Mouse (Mus musculus) urinary bladder, postnatal 4 days (tissue): ENCODE measurements around the gene Kcnk10.
"Not testable (repeated sequence)": the region's sequence is repeated elsewhere in the genome, so short reads cannot be mapped to it uniquely, and the experiment has no call there.

Source experiments
- DNase-seq, 2 experiments: peaks; one replicate each; pipeline ENCODE4 v3.0.0; 2021 to 2022; ENCODE audit warnings: low spot score in 2 of 2

Gene Kcnk10

DNA sequence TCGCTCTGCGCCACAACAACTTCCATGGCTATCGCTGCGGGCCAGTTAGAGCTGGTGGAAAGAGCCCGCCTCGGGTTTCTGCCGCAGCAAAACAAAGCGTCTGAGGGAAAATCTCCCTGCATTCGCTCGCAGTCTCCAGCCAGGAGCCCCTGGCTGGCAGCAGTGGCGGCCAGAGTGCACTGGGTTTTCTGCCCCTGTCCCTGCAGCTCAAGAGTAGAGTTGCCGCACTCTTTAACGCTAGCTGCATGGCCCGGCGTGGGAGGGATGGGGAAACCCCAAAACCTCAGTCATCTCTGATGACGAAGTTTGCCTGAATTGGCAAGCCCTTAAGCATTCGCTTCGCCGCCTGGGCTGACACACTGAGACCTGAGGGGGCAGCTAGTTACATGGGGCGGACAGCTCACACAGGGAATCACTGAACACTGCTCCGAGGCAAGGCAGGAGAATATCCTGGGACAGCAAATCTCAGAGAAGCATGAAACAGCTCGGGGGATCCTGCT lies at the start of gene Kcnk10:
Gene Kcnk10, minus strand, starts transcription at position 450 of the 500 bp plus-strand sequence.
- DNase-seq = no peak

DNA sequence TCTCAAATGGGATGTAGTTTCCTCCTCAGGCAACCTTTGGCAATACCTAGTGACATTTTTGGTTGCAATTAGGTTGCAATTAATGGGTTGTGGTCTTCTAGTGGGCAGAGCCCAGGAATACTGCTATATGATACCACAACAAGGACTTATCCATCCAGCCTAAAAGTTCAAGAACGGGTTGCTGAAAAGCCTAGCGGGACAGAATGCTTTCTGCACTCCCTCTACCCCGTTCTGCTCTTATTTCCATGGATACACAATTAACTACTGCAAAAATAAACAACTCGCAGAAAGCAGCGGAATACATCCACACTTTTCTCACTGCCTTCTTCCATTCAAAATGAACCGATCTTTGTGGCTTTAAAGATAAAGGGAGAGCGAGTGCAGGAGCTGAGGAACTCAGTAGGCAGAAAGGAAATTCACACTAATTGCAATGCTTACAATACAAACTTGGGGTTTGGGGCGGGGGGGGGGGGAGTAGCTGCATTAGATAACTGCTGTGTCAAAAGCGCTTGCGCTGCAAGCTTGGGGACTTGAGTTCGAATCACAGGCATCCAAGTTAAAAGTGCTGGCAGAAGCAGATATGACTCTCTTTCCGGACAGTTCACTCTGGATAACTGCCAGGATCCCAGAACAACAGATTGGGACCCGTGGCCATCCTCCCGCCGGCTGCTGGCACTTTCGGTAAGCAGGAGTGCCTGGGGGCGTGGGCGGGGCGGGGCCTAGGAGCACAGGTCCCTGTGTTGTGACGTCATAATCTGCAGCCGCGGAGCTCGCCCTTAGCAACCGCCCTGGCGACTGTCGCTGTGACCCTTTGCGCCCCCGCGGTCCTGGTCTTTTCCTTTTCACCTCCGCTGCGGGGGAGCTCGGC lies 49.5 kb upstream of the Kcnk10 start, which contains the start of gene Spata7:
Gene Spata7, plus strand, starts transcription at position 766 of the 868 bp plus-strand sequence.
- peak; percentile 76 to 81 for DNase-seq

DNA sequence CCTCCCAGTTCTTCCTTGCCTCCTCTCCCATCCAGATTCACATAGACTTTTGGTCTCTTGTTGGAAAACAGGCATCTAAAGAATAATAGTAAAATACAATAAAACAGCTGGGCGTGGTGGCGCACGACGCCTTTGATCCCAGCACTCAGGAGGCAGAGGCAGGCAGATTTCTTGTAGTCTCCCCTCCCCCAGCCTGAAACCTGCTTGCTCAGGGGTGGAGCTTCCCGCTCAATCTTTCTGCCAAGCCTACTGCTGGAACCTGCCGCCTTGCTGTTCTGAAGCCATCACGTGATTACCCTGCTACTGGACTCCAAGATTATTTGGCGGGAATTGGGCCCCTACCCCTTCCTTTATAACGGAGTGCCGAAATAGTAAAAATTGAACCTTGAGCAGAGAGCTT lies 45.2 kb upstream of the Kcnk10 start:
- not testable (repeated sequence) for DNase-seq

DNA sequence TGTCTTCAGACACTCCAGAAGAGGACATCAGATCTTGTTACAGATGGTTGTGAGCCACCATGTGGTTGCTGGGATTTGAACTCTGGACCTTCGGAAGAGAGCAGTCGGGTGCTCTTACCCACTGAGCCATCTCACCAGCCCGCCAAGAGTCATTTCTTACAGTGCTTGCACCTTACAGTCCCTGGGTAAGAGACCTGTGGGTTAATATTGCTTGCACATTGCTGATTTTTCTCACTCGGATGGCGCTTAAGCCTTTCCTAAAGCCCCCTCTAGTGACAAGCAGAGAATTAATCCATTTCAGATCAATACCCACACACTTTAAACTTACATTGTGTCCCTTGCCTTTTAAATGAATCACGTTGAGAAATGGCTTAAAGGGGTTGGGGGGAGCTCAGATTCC lies 42.8 kb upstream of the Kcnk10 start:
- DNase-seq = not testable (repeated sequence)

DNA sequence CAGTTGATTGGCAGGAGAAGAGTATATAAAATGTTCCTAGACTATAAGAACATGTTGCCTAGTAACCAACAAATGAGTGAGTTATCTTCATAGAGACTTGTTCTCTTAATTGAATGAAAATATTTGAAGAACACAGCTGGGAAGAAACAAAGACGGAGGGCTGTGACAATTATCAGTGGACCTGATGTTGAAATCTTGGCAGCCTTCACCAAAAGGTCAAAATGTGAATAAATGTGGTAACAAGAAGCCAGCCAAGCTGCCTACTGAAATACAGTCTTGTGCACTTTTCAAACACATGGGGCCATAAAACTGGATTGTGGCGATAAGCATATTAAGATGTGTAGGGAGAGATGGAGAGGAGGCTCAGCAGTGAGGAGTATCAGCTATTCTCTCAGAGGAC lies 41.4 kb upstream of the Kcnk10 start:
- DNase-seq = no peak

DNA sequence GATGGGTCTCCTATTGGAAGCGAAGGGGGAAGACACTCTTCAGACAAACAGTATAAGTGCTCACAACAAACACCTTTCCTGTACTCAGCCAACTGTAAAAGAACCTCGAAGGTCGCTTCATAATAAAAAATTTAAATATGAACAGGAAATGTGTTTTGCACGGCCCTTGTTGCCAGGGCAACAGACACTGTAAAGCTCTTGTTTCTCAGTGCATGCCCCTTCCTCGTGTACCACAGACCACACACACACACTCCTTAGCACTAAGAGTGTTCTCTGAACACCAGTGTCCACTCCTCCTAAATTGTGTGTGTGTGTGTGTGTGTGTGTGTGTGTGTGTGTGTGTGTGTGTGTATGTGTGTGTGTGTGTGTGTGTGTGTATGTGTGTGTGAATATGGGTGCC lies 37.6 kb upstream of the Kcnk10 start:
- no peak for DNase-seq

DNA sequence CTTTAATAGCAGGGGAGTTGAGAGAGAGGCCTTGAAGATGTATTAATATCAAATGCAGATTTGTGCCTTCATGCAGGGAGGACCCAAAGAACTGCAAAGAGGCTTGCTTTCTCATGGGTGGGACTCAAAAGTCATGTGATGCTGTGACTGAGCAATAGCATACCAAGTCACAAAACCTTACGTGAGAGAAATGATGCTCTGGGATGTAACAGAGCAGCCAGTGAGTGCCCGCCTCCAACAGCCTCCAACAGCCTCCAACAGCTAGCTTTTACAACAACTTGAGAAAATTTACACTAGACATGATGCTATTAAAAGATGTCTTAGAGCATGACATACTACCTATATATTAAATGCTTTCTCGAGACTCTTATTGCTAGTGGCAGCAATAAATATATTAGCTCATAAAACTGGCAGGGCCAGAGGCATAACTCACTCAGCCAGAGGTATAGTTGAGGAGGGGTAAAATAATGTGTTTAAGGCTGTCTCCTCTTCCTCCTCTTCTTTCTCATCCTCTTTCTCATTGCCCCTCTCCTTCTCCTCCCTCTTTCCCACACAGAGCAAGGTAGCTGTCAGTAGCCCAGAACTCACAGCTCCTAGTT lies 36.9 kb upstream of the Kcnk10 start:
- DNase-seq = no peak

DNA sequence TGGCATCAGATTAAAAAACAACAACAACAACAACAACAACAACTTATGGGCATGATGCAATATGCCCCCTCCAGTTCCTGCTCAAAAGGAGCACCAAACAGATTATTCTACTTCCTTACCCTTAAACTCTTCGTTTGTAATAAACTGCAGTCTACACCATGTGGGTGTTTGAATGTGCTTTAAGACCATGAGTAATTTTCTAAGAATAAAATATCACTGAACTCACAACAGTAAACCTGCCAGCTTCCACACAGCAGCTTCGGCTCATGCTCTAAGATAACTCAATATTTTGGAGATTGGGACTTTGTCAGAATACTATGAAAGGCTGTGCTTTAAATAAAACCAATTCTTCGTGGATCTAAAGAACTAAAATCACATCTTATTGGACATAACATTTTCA lies 32.2 kb upstream of the Kcnk10 start:
- DNase-seq = no peak

DNA sequence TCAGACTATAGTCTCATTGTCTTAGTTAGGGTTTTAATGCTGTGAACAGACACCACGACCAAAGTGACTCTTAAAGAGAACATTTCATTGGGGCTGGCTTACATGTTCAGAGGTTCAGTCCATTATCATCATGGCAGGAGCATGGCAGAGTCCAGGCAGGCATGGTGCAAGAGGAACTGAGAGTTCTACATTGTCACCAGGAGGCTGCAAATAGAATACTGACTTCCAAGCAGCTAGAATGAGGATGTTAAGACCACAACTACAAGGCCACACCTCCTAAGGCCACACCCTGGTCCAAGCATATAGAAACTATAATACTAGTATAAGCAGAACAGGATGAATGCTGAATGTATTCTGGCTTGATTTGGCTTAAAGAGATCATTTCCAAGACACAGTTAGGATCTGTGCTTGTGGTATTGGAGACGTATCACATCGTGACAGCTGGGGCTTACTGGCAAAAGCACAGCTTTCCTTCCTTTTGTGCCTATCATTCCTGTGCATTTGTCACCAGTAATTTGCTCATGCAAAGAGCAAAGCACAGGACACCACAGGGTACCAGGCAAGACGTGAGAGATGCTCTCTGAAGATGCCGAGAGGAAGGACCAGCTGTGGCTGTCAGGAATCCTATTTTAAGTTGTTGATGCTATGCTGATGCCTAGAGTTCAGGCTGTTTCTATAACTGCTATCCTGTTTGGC lies 28.6 kb upstream of the Kcnk10 start:
- no peak for DNase-seq

DNA sequence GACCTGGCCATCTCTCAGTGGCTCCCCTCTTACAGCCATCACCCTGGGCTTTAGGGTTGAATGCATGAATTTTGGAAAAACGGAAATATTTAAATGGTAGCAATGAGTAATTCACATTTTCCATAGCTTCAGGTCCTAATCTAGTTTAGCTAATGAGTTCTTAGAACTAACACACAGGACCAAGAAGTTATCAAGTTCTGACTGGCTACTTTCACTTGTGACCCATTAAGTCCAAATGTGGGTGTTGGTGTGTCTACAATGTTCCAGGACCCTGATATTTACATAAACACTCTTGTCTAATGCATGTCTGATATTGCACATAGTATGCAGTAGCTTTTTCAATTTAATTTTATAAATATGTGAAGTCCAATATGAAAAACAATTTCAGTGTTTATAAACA lies 27.2 kb upstream of the Kcnk10 start:
- DNase-seq = no peak

DNA sequence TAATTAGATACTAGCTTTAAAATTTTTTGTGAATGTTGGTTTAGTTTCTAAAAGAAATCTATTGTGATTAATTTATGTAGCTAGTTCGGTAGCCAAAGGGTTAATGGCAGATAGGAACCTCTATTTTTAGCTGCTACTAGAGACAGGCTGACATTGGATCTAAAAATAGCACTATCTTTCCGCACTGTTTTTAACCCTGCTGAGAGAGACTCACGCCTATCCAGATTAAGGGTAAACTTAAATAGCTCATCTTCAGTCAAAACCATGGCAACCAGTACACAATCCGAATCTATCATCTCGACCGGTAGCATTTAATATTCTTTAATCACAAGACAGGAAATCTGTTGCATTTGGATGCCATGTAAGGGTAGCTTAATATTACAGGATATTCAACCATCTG lies 24.0 kb upstream of the Kcnk10 start:
- no peak for DNase-seq

DNA sequence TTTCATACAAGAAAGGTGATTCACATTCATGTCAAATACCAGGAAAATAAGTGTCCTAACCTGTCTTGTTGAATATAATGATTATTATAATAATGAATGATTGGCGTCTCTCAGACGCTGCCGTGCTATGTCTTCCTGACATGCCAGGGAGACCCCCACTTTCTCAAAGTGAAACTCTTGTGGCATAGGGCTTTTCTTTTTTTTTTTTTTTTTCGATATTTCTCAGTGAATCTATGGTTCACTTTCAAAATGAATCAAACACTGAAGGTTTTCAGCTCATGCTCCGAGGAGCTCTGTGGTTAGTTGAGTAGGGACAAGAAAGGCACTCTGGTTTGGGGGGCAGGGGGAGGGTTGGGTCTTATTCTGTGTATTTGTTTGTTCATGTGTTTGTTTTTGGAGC lies 22.8 kb upstream of the Kcnk10 start:
- no peak for DNase-seq

DNA sequence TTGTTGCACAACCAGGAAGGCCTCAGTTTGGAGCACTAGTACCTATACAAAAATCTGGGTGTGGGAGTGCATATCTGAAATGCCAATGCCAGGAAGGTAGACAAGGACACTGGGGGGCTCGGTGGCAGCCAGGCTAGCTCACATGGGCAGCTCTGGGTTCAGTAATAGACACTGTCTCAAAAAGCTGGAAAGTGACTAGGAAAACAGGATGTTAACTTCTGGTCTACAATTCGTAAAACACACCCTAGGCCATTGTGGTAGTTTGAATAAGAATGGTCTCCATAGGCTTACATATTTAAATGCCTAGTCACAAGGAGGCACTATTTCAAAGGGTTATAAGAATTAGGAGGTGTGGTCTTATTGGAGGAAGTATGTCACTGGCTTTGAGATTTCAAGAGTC lies 12.9 kb upstream of the Kcnk10 start:
- no peak for DNase-seq

DNA sequence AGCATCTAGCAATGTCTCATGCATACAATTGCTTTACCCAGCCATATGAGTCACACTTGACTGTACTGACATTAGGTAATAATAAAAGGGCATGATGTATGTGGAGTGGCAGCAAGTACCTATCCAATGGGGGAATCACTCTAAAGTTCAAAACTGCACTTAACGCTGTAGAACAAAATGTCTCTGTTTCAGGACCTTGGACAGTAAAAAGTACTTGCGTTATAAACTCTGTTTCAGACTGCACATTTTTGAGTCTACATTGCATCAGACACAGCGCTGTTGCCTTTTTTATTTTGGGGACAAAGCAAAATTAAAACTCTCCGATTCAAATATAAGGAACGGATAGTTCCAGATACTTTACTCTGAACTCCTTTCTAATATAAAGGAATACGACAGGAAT lies 10.5 kb upstream of the Kcnk10 start:
- no peak for DNase-seq

DNA sequence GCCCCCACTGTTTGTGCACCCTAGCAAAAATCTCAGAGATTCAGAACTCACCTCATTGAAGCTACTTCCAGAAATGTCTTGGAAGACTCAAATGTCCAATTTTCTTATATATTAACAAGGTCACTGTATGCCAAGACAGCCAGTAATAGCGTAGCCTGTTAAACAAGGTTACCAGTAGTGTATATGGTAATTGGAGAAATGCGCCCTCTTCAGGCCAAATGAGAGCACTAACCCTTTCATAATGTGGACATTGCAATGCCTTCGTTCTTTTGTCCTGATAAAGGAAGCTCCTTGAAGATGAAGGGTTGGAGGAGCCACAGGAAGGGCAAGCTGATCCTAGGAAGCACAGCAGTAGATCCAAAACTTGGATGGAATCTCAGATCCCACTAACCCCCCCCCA lies 7.2 kb upstream of the Kcnk10 start:
- no peak for DNase-seq

DNA sequence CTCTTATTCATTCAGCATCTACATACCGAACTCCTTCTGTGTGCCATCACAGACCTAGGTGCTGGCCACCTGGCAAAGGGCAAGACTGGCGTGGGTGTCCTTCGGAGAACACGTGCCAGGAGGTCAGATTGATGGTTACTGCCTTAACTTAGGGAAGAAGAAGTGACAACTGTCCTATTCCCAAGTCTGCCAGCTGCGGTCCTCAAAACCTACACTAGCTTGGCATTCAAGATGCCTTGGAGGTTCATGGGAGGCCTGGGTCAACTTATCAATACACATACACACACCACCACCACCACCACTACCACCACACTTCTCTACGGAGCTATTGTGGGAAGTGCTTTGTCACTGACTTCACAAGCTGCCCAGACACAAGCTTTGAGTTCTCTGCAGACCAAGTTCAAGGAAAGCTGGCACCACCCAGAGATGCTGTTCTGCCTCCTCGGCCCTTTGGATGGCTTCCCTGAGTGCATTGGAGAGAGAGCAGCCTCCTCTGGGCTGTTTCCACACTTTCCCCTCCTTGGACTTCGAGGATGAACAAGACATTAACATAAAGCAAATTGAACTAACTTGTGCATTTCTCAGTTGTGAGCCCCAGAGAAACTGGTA lies 2.1 kb downstream of the Kcnk10 start:
- no peak for DNase-seq

DNA sequence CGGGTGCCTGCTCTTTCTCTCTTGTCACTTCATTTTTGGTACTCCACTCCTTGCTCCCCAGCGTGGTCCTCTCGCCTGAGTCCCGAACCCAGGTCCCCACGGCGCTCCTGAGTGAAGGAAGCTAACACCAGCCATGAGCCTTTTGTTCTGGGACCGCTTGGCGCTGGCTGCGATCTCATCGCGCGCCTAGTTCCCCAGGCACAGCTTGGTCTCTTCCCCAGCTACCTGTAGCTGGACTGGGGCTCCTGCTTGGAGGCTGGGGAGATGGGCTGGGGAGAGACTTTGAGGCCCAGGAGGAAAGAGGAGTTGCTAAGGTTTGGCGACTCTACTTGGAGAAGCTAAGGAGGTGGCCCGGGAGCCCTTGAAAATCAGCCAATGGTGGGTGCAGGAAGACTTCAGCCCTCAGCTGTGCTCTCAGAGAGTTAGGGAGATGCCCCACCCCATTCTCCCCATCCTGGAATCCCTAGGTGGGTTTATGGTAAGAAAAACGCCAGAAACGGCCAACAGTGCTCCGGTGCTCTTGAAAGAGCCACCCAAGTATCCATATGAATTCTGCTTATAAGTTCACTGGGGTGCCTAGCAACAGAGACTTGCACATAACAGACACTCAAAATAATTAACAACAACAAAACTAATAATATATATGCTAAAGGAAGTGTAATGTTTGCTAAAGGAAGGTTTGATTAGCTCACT lies 2.8 kb downstream of the Kcnk10 start:
- no peak for DNase-seq

DNA sequence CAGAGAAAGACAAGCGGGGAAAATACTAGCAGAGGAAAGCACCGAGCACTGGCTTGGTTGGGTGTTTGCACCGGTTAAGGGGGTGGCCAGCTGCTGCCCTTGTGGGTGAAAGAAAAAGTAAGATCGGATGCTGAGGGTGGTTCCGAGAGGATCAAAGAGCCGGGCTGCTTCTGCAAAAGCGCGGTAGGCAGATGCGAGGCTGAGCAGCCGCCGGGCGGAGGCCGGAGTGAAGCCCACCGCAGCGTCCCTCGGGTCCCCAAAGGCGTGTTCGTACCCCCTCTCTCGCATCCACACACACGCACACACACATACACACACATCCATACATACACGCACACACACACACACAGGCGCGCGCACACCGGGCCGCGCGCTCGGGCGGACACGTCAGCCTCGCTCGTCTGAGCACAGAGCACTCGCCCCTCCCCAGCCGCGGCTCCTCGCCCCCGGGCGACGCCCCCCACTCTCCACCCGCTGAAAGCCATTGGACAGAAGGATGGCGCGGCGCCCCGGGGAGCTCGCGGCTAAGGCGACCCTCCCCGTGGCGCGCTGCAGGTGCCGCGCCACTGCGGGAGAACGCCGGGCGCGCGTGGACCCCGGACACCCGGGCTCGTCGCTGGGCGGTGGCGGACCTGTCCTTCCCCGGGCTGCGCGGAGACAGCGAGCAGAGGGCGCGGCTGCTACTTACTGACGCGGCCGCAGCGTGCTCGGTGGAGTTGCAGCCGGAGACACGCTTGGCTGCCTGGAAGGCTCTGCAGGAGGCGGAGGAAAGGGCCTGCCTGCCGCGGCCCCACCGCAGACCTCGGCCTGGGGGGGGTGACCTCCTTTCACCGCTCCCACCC lies 3.5 kb downstream of the Kcnk10 start:
- DNase-seq = no peak

DNA sequence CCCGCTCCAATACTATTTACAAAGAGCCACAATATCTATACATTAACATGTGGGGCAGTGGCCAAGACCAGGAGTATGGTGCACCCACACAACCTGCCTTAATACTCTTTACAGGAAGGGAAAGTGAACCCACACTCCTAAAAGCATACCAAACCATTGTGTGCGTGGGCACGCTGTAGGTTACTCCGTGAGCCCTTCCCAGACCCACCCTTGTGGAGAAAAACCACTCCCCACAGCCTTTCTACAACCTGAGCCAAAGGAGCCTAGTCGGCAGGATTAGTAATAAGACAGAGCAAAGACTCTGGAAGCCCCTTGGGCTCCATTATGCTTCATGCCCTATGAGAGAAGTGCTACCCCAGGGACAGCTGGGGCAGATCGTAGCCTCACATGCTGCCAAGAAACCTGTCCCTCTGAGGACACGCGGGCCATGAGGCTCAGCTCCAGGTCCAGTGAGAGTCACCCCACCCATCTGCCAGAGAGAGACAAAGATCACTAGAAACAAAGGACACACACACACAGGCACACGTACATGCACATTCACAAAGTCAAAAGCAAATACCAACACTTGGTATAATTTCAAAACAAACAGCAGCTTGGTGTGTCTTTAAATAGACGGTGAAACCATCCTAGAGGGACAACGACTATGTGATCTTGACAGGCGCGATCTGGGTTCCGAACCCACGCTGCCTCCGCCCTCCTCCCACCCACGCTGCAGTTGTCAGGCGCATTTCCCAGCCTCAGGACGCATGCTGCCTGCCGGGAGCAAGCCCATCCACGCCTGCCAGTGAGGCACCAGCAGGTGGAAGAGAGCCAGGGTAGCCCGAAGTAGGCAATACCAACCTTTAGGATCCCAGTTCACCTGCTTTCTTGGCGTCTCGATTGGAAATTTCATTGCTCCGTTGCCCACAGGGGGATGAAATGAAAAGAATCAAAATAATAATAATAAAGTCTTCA lies 4.5 kb downstream of the Kcnk10 start:
- no peak for DNase-seq
